Comparison of ENCODE assay signal across 23 mouse cellular contexts in genomic region chr11:100261235-100261605, GRCm38 (mm10). TPM values are rescaled to one million over a fixed set of nuclear protein-coding genes. Genes with fewer than 3 reads are reported as not detected.
DNase-seq lines count a peak whose midpoint lies in the region; ATAC-seq and TF ChIP-seq lines count a peak whose summit lies in the region.
"Had no signal": no experiment of that assay in that cellular context is flagged by ENCODE, and none has a peak within 500 bp of the region (broad histone marks: within the 10 kb centered on the region; RNA-seq: fewer than 3 reads in every experiment).

No protein-coding gene starts in this region.

- no peak overlapping the region for H3K4me2 ChIP-seq in embryonic facial prominence, embryonic 14.5 days (ENCODE audit: low read depth, low read length)
- H3K4me2 ChIP-seq in stomach, embryonic 16.5 days (ENCODE audit: low read depth, low read length), result no peak overlapping the region
- H3K4me2 ChIP-seq: heart, embryonic 11.5 days; hindbrain, embryonic 14.5 days; intestine, embryonic 15.5 days had no signal

- TF ChIP-seq CTCF in E14TG2a.4 (conservative IDR thresholded peaks at IDR 0.05; ENCODE audit: low read length), result no peak

- no peak overlapping the region for H3K9ac ChIP-seq in embryonic facial prominence, embryonic 14.5 days (ENCODE audit: low read depth, low read length)
- no peak overlapping the region for H3K9ac ChIP-seq in stomach, embryonic 16.5 days (ENCODE audit: low read length)
- H3K9ac ChIP-seq: hindbrain, embryonic 14.5 days; intestine, embryonic 15.5 days had no signal

- DNase-seq in heart, adult 11 months, result peak; percentile 53
- no peak for DNase-seq in heart, adult 9 months (ENCODE audit: low spot score in 2 of 2)
- no peak for DNase-seq in embryonic facial prominence, embryonic 14.5 days (ENCODE audit: low spot score)
- DNase-seq in cerebellum, postnatal 10 days, result no peak
- DNase-seq: adrenal gland, adult 8-10 months; adrenal gland, postnatal 36 days; cerebellum, adult 8-10 months; cerebellum, postnatal 36 days; gastrocnemius, adult 2 months; gastrocnemius, postnatal 25 days had no signal

- H3K4me3 ChIP-seq in E14TG2a.4 (replicated peaks; ENCODE audit: low read length), result peak overlapping the region; percentile 64
- H3K4me3 ChIP-seq in embryonic facial prominence, embryonic 14.5 days (ENCODE audit: low read depth, low read length), result no peak overlapping the region
- H3K4me3 ChIP-seq in stomach, embryonic 16.5 days (replicated peaks; ENCODE audit: low read length), result no peak overlapping the region
- H3K4me3 ChIP-seq: gastrocnemius, adult 2 months; hindbrain, embryonic 10.5 days; intestine, embryonic 15.5 days had no signal

- H3K36me3 ChIP-seq in E14TG2a.4 (ENCODE audit: insufficient read depth, low read length), result peaks cover 20% of the 10 kb centered on the region
- H3K36me3 ChIP-seq in embryonic facial prominence, embryonic 14.5 days (ENCODE audit: control insufficient read depth, insufficient read depth, low read length), result no peaks in the 10 kb centered on the region
- no peaks in the 10 kb centered on the region for H3K36me3 ChIP-seq in stomach, embryonic 16.5 days (ENCODE audit: control insufficient read depth, insufficient read depth, low read length)
- H3K36me3 ChIP-seq: G1E; hindbrain, embryonic 10.5 days; intestine, embryonic 15.5 days had no signal

- H3K27ac ChIP-seq in embryonic facial prominence, embryonic 14.5 days (replicated peaks; ENCODE audit: low read depth, low read length), result peak overlapping the region; percentile 22; the same call in 1 of the 2 replicates
- H3K27ac ChIP-seq in stomach, embryonic 16.5 days (ENCODE audit: low read length), result peak overlapping the region; percentile 69
- H3K27ac ChIP-seq: gastrocnemius, adult 2 months; hindbrain, embryonic 10.5 days; hindbrain, embryonic 14.5 days; intestine, embryonic 15.5 days had no signal

- H3K9me3 ChIP-seq in E14TG2a.4 (ENCODE audit: low read length), result no peaks in the 10 kb centered on the region
- H3K9me3 ChIP-seq in embryonic facial prominence, embryonic 14.5 days (ENCODE audit: control insufficient read depth, low read length), result no peaks in the 10 kb centered on the region
- no peaks in the 10 kb centered on the region for H3K9me3 ChIP-seq in stomach, embryonic 16.5 days (replicated peaks; ENCODE audit: control insufficient read depth, low read length)
- H3K9me3 ChIP-seq: hindbrain, embryonic 10.5 days; intestine, embryonic 15.5 days had no signal

- peaks cover 78% of the 10 kb centered on the region for H3K4me1 ChIP-seq in E14TG2a.4 (replicated peaks; ENCODE audit: low read depth, low read length)
- H3K4me1 ChIP-seq in embryonic facial prominence, embryonic 14.5 days (ENCODE audit: control insufficient read depth, insufficient read depth, low read length), result no peaks in the 10 kb centered on the region
- peaks cover 8% of the 10 kb centered on the region; the same call in 1 of the 2 replicates for H3K4me1 ChIP-seq in stomach, embryonic 16.5 days (ENCODE audit: control insufficient read depth, insufficient read depth, low read length)
- H3K4me1 ChIP-seq: intestine, embryonic 15.5 days had no signal

- no peak for ATAC-seq in embryonic facial prominence, embryonic 14.5 days (ENCODE audit: low read depth)
- 0 out of 2 replicates have a peak, but pooled peaks have one; percentile 30 for ATAC-seq in stomach, embryonic 16.5 days (ENCODE audit: insufficient read depth, low FRiP score)
- ATAC-seq in megakaryocyte-erythroid progenitor cell, adult 5-6 weeks (replicated peaks; ENCODE audit: low FRiP score, low TSS enrichment, poor library complexity, severe bottlenecking), result no peak
- ATAC-seq: forebrain, embryonic 14.5 days had no signal

- 80% methylated on average over 9 of the region's 9 CpGs for WGBS in embryonic facial prominence, embryonic 14.5 days
- WGBS in stomach, embryonic 16.5 days, result 70% methylated on average over 9 of the region's 9 CpGs

- peaks cover 23% of the 10 kb centered on the region for H3K27me3 ChIP-seq in E14TG2a.4 (ENCODE audit: insufficient read depth, low read length)
- no peaks in the 10 kb centered on the region for H3K27me3 ChIP-seq in embryonic facial prominence, embryonic 14.5 days (replicated peaks; ENCODE audit: control insufficient read depth, insufficient read depth, low read length)
- no peaks in the 10 kb centered on the region for H3K27me3 ChIP-seq in stomach, embryonic 16.5 days (ENCODE audit: control insufficient read depth, insufficient read depth, low read length)
- H3K27me3 ChIP-seq: intestine, embryonic 15.5 days had no signal

RNA-seq across cellular contexts. Expression of gene Krt17, which starts 0.4 kb away (rescaled TPM):
- 129 and 152 TPM in 2 replicates for polyA plus RNA-seq in embryonic facial prominence, embryonic 14.5 days (2014; fragmentation: Nextera tagmentation; extraction: Ambion mirVana)
- polyA plus RNA-seq in stomach, embryonic 16.5 days (2015; fragmentation: Nextera tagmentation; extraction: Ambion mirVana), result 34.0 and 45.6 TPM in 2 replicates
- total RNA-seq in megakaryocyte-erythroid progenitor cell, adult 5-6 weeks (2014; fragmentation: Nextera tagmentation), result not detected in 2 replicates
- not detected in 2 replicates for total RNA-seq in megakaryocyte-erythroid progenitor cell, adult 5-6 weeks (2017)
- total RNA-seq: adrenal gland, adult 8-10 months; adrenal gland, postnatal 36 days; G1E; gastrocnemius, adult 2 months; gastrocnemius, postnatal 25 days; granulocyte monocyte progenitor cell, adult 5-6 weeks; heart, postnatal 25 days had no signal

RNA-seq across cellular contexts. Expression of gene Krt42, which starts 8.5 kb away (rescaled TPM):
- polyA plus RNA-seq in embryonic facial prominence, embryonic 14.5 days (2014; fragmentation: Nextera tagmentation; extraction: Ambion mirVana), result 0.22 TPM in 1 of 2 replicates, not detected in the other
- polyA plus RNA-seq in stomach, embryonic 16.5 days (2015; fragmentation: Nextera tagmentation; extraction: Ambion mirVana), result not detected in 2 replicates
- total RNA-seq in megakaryocyte-erythroid progenitor cell, adult 5-6 weeks (2014; fragmentation: Nextera tagmentation), result not detected in 2 replicates
- not detected in 2 replicates for total RNA-seq in megakaryocyte-erythroid progenitor cell, adult 5-6 weeks (2017)
- total RNA-seq: adrenal gland, adult 8-10 months; adrenal gland, postnatal 36 days; CH12.LX; gastrocnemius, adult 2 months; gastrocnemius, postnatal 25 days; granulocyte monocyte progenitor cell, adult 5-6 weeks; heart, postnatal 25 days had no signal
- polyA plus RNA-seq: forebrain, embryonic 14.5 days; G1E; heart, embryonic 16.5 days; hindbrain, embryonic 10.5 days; hindbrain, embryonic 14.5 days; intestine, embryonic 15.5 days had no signal

RNA-seq across cellular contexts. Expression of gene Krt16, which starts 12.5 kb away (rescaled TPM):
- 1.2 and 1.8 TPM in 2 replicates for polyA plus RNA-seq in embryonic facial prominence, embryonic 14.5 days (2014; fragmentation: Nextera tagmentation; extraction: Ambion mirVana)
- 1.6 and 2.2 TPM in 2 replicates for polyA plus RNA-seq in stomach, embryonic 16.5 days (2015; fragmentation: Nextera tagmentation; extraction: Ambion mirVana)
- not detected in 2 replicates for total RNA-seq in megakaryocyte-erythroid progenitor cell, adult 5-6 weeks (2014; fragmentation: Nextera tagmentation)
- not detected in 2 replicates for total RNA-seq in megakaryocyte-erythroid progenitor cell, adult 5-6 weeks (2017)
- total RNA-seq: adrenal gland, adult 8-10 months; adrenal gland, postnatal 36 days; gastrocnemius, adult 2 months; gastrocnemius, postnatal 25 days; granulocyte monocyte progenitor cell, adult 5-6 weeks; heart, postnatal 25 days had no signal
- polyA plus RNA-seq: forebrain, embryonic 14.5 days; G1E; heart, embryonic 11.5 days; hindbrain, embryonic 10.5 days; hindbrain, embryonic 14.5 days; intestine, embryonic 15.5 days had no signal

RNA-seq across cellular contexts. Expression of gene Krt14, which starts 53.9 kb away (rescaled TPM):
- 365 and 385 TPM in 2 replicates for polyA plus RNA-seq in embryonic facial prominence, embryonic 14.5 days (2014; fragmentation: Nextera tagmentation; extraction: Ambion mirVana)
- polyA plus RNA-seq in stomach, embryonic 16.5 days (2015; fragmentation: Nextera tagmentation; extraction: Ambion mirVana), result 46.4 and 67.1 TPM in 2 replicates
- total RNA-seq in megakaryocyte-erythroid progenitor cell, adult 5-6 weeks (2014; fragmentation: Nextera tagmentation), result not detected in 2 replicates
- not detected in 2 replicates for total RNA-seq in megakaryocyte-erythroid progenitor cell, adult 5-6 weeks (2017)
- total RNA-seq: CH12.LX; gastrocnemius, adult 2 months; gastrocnemius, postnatal 25 days; granulocyte monocyte progenitor cell, adult 5-6 weeks had no signal
- polyA plus RNA-seq: forebrain, embryonic 14.5 days had no signal

RNA-seq across cellular contexts. Expression of gene Eif1, which starts 58.5 kb away (rescaled TPM):
- 1,802 and 1,879 TPM in 2 replicates for polyA plus RNA-seq in embryonic facial prominence, embryonic 14.5 days (2014; fragmentation: Nextera tagmentation; extraction: Ambion mirVana)
- 1,614 and 1,638 TPM in 2 replicates for polyA plus RNA-seq in stomach, embryonic 16.5 days (2015; fragmentation: Nextera tagmentation; extraction: Ambion mirVana)
- total RNA-seq in megakaryocyte-erythroid progenitor cell, adult 5-6 weeks (2014; fragmentation: Nextera tagmentation), result 1,051 and 1,260 TPM in 2 replicates
- 170 and 204 TPM in 2 replicates for total RNA-seq in megakaryocyte-erythroid progenitor cell, adult 5-6 weeks (2017)
